Mouse (Mus musculus) hindbrain, embryonic 16.5 days (tissue): ENCODE results near the gene Mapk13. TPM values are rescaled to one million over a fixed set of nuclear protein-coding genes. Genes with fewer than 3 reads are reported as not detected.

Source experiments
- ATAC-seq: fragments of 200-750 bp; cut with Nextera tagmentation; 2 replicates; pipeline ENCODE4 v1.8.0; 2017; ENCODE audit warnings: moderate TSS enrichment, moderate library complexity
- H3K27ac ChIP-seq: fragments of 300-500 bp; sonication (generic); 2 replicates; pipeline ENCODE4 v1.5.1; 2014; ENCODE audit warnings: low read depth, mild to moderate bottlenecking, control low read depth, low read length, moderate library complexity
- H3K27me3 ChIP-seq: fragments of 300-500 bp; sonication (generic); replicated peaks from 2 replicates; pipeline ENCODE4 v1.6.1; 2014; ENCODE audit warnings: low read length; ENCODE audit not compliant: control insufficient read depth, insufficient read depth
- H3K36me3 ChIP-seq: fragments of 300-500 bp; sonication (generic); 2 replicates; pipeline ENCODE4 v1.6.1; 2014; ENCODE audit warnings: mild to moderate bottlenecking, low read length, moderate library complexity, mixed read lengths; ENCODE audit not compliant: control insufficient read depth, insufficient read depth
- H3K4me1 ChIP-seq: fragments of 300-500 bp; sonication (generic); 2 replicates; pipeline ENCODE4 v1.6.1; 2014; ENCODE audit warnings: low read depth, low read length; ENCODE audit not compliant: control insufficient read depth, insufficient read depth
- H3K4me2 ChIP-seq: fragments of 300-500 bp; sonication (generic); 2 replicates; pipeline ENCODE4 v1.6.1; 2014; ENCODE audit warnings: mild to moderate bottlenecking, low read length, control low read depth, moderate library complexity
- H3K4me3 ChIP-seq: fragments of 300-500 bp; sonication (generic); 2 replicates; pipeline ENCODE4 v1.5.1; 2014; ENCODE audit warnings: mild to moderate bottlenecking, low read length, control low read depth, moderate library complexity
- H3K9ac ChIP-seq: fragments of 300-500 bp; sonication (generic); 2 replicates; pipeline ENCODE4 v1.6.1; 2014; ENCODE audit warnings: low read depth, mild to moderate bottlenecking, control low read depth, low read length, moderate library complexity
- H3K9me3 ChIP-seq: fragments of 300-500 bp; sonication (generic); 2 replicates; pipeline ENCODE4 v1.6.1; 2014; ENCODE audit warnings: mild to moderate bottlenecking, low read length, moderate library complexity; ENCODE audit not compliant: control insufficient read depth
- WGBS: fragments of 180-500 bp; shearing (Covaris S2); extraction: QIAGEN DNeasy Blood & Tissue Kit; methylation state at CpG from one replicate; pipeline ENCODE4 v1.1.7; 2014; 5-methylcytosine and 5-hydroxymethylcytosine counted together
- polyA plus RNA-seq: library from polyadenylated mRNA; unstranded; fragments of >200 nt; fragmentation: Nextera tagmentation; extraction: Ambion mirVana; gene quantifications from 2 replicates; pipeline ENCODE4 v1.2.1, GENCODE M21; 2015

Mapk13 gene
- polyA plus RNA-seq, 1 experiment from 2014 or later = 2.0 TPM

DNA sequence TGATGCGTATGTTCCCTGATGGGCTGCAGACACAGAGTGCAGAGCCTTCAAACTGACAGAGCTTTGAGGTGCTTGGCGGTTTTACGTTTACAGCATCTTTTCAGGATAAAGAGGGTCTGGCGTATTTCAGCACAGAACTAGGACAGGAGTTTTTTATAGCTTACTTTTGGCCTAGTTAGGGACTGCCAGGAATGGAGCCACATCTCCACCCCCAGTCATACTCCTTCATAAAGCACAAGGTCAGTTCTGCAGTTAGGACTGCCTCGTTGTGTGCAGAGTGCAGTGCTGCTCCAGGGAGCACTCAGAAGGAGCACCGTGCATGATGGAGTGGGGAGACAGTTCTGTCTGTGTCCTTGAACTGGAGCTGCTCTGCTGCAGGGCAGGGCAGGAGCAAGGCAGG, 23.3 kb upstream of the Mapk13 start:
- WGBS = 91% methylated on average over 6 of the region's 6 CpGs
- no peak for ATAC-seq
- no peak overlapping the region for H3K9ac ChIP-seq
- H3K36me3 ChIP-seq = peaks cover 29% of the 10 kb centered on the region
- no peaks in the 10 kb centered on the region for H3K27me3 ChIP-seq
- no peak overlapping the region for H3K4me3 ChIP-seq
- no peaks in the 10 kb centered on the region for H3K4me1 ChIP-seq
- H3K27ac ChIP-seq = no peak overlapping the region
- H3K9me3 ChIP-seq = no peaks in the 10 kb centered on the region
- H3K4me2 ChIP-seq = no peak overlapping the region

DNA sequence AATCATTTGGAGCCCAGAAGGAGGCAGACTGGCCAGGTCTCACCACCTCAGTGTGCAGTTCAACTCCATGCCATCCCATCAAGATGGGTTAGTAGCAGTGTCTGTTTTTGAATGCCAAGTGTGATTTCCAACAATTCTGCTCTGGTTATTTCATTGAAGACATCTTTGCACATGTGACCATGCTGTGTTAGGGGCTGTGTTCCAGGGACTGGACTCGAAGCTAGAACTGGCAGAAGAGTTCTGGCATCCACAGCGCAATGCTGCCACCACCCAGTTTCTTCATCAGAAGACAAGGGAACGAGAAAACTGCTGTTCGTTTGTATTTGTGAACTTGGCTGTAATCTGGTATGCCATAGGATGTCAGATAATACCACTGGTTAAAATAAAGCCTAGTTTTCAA, 21.1 kb upstream of the Mapk13 start:
- Histone ChIP-seq H3K4me3 (no peak overlapping the region), H3K9me3 (no peaks in the 10 kb centered on the region), H3K4me1 (no peaks in the 10 kb centered on the region), H3K27ac (no peak overlapping the region), H3K36me3 (peaks cover 16% of the 10 kb centered on the region), H3K9ac (no peak overlapping the region), H3K4me2 (no peak overlapping the region), H3K27me3 (no peaks in the 10 kb centered on the region)
- 93% methylated on average over 4 of the region's 4 CpGs for WGBS
- ATAC-seq = no peak

DNA sequence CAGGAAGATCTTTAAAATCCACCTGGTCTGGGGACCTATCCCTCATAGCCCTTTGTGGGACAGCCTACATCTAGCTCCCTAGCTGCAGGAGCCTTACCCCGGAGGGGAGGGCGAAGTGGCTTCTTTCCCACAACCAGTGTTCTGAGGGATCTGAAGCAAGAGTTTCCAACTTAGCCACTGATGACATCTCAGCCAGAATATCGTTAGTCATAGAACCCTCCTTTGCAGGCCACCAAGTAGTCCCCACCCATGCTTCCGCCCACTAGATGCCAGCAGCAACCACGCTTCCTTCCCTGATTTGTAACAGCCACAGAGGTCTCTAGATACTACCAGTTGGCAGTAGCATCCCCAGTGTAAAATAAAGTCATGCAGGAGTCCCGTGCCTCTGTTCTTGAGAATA, 18.5 kb upstream of the Mapk13 start:
- Histone ChIP-seq H3K9me3 (no peaks in the 10 kb centered on the region), H3K9ac (no peak overlapping the region), H3K4me2 (no peak overlapping the region), H3K27me3 (no peaks in the 10 kb centered on the region), H3K4me1 (no peaks in the 10 kb centered on the region), H3K4me3 (no peak overlapping the region), H3K36me3 (peaks cover 5% of the 10 kb centered on the region), H3K27ac (no peak overlapping the region)
- 87% methylated on average over 6 of the region's 6 CpGs for WGBS
- ATAC-seq = no peak

DNA sequence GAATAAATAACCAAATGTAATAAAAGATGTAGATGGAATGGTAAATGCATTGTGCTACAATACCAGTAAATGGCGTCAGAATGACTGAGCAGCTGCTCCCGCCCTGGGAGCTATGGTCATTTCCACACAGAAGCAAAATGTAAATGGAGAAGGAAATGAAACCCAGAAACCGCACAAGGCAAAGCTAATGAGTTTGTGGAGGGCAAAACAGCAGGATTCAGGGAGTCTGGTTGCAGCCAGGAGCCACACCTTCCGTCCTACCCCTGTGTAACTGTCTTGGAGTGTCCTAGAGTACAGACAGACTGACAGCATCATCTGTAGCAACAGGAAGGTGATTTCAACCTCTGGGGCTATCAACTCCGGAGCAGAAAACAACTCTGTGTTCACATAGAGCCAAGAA, 12.7 kb upstream of the Mapk13 start:
- Histone ChIP-seq H3K4me2 (no peak overlapping the region), H3K4me1 (no peaks in the 10 kb centered on the region), H3K27me3 (no peaks in the 10 kb centered on the region), H3K27ac (no peak overlapping the region), H3K36me3 (no peaks in the 10 kb centered on the region), H3K9me3 (no peaks in the 10 kb centered on the region), H3K4me3 (no peak overlapping the region), H3K9ac (no peak overlapping the region)
- no peak for ATAC-seq
- WGBS = 56% methylated on average over 5 of the region's 5 CpGs

DNA sequence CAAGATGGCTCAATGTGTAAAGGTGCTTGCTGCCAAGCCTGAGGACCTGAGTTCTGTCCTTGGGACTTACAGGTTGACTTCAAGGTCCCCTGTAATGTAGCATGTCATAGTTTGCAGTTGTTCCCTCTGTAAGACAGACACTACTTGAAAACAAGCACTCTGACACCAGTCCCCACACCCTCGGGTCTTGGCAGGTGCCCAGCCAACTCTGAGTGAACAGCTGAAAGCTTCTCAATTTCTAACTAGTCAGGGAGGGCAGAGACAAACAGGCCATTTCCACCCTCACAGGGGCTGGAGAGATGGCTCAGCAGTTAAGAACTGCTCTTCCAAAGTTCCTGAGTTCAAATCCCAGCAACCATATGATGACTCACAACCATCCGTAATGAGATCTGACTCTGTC, 11.6 kb upstream of the Mapk13 start:
- ATAC-seq = no peak
- H3K4me1 ChIP-seq = no peaks in the 10 kb centered on the region
- WGBS = 91% methylated on average over 2 of the region's 2 CpGs
- H3K4me2 ChIP-seq = no peak overlapping the region
- H3K27me3 ChIP-seq = no peaks in the 10 kb centered on the region
- no peak overlapping the region for H3K27ac ChIP-seq
- no peak overlapping the region for H3K9ac ChIP-seq
- no peak overlapping the region for H3K4me3 ChIP-seq
- H3K9me3 ChIP-seq = no peaks in the 10 kb centered on the region
- no peaks in the 10 kb centered on the region for H3K36me3 ChIP-seq

DNA sequence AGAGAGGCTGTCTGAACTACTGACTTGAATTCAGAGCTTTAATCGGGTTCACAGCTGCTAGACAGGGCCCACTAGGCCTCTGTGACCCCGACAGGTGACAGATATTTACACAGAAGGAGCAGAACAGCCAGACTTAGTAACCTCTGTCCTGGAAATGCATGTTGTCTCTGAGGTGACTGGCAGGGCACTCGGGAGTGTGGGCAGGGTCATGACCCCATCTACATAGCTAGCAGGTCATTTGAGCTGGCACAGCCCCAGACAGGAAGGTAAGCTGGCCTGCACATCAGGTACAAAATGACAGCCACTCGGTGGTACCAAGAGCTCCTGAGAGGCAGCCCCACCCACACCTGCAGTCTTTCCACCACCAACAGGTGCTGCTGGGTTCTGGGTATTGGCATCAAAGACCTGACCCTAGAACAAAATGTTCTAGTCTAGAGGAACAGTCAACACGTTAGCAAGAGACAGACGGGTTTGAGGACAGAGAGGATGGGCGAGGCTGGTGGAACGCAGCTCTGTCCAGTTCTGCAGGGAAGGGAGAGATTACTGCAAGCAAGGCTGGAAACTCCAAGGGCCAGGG, 8.3 kb upstream of the Mapk13 start:
- Histone ChIP-seq H3K4me3 (no peak overlapping the region), H3K27ac (no peak overlapping the region), H3K36me3 (no peaks in the 10 kb centered on the region), H3K9me3 (no peaks in the 10 kb centered on the region), H3K27me3 (no peaks in the 10 kb centered on the region), H3K9ac (no peak overlapping the region), H3K4me1 (no peaks in the 10 kb centered on the region), H3K4me2 (no peak overlapping the region)
- no peak for ATAC-seq
- WGBS = 78% methylated on average over 8 of the region's 8 CpGs

DNA sequence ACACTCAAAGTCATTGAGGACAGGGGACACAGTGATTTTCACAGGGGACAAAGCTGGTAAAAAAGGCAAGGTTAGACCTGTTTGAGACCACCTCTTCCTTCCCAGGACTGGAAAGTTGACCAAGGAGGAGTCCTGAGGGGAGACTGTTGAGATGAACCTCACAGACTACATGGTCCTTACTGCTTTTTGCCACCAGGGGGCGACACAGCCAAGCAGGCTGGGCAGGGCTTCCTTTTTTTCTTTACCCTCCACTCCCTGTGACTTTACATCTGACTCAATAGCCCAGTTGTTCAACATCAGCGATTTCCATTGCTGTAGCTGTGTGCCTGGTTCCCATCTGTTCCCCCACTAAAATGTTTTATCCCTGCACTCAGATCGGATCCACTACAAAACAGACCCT, 7.2 kb upstream of the Mapk13 start:
- Histone ChIP-seq H3K4me2 (no peak overlapping the region), H3K27ac (no peak overlapping the region), H3K27me3 (no peaks in the 10 kb centered on the region), H3K4me3 (no peak overlapping the region), H3K36me3 (no peaks in the 10 kb centered on the region), H3K4me1 (no peaks in the 10 kb centered on the region), H3K9me3 (no peaks in the 10 kb centered on the region), H3K9ac (no peak overlapping the region)
- no peak for ATAC-seq
- 14% methylated on average over 3 of the region's 3 CpGs for WGBS

DNA sequence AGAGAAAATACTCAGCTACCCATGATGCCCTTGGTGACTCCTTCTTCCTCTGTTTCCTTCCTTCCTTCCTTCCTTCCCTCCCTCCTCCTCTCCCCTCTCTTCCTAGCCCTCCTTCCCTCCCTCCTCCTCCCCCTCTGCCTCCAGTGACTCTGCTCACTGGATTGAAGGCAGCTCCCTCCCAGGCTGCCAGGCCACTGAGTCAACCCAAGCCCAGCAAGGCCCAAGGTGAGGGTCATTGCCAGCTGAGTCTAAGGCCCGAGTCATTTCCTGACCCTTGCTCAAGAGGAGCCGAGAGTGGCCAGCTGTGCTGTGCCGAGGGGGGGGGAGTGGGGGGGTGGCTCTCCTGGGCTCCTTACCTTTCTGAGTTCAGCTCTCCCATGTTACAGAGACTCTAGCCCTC, 2.9 kb upstream of the Mapk13 start:
- no peak overlapping the region for H3K27ac ChIP-seq
- 69% methylated on average over 3 of the region's 3 CpGs for WGBS
- no peaks in the 10 kb centered on the region for H3K36me3 ChIP-seq
- no peak for ATAC-seq
- H3K4me1 ChIP-seq = peaks cover 13% of the 10 kb centered on the region
- H3K4me2 ChIP-seq = no peak overlapping the region
- no peak overlapping the region for H3K4me3 ChIP-seq
- H3K9ac ChIP-seq = no peak overlapping the region
- no peaks in the 10 kb centered on the region for H3K9me3 ChIP-seq
- peaks cover 20% of the 10 kb centered on the region for H3K27me3 ChIP-seq

DNA sequence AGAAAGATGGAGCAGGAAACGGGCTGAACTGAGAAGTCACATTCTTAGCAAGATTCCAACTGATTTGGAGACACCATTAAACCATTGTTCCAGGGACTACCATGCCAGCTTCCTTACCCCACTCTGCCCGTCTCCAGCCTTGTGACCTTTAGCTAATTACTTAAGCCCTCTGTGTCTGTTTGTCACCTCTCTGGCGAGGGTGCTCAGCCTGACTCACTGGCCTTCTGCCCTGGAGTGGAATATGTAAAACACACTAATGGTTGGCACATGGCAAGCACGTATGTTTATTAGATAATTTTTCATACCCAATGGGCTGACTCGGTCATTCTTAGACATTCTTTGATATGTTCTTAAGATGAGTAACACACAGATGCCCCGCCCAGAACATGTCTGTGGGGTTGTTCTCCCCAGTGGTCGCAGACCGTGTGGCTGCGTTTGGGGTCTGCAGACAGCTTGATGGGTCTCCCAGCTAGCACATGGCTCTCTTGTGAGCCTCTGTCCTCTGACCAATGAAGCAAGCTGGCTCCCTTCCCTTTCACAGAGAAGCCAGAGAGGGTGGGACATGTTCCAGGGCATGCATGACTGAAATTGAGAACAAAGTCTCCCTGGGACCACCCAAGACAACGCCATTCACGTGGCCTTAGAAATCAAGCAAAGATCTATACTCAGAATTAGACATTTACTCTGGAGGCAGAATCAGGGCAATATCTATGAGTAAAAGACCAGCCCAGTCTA, 2.1 kb upstream of the Mapk13 start:
- 70% methylated on average over 11 of the region's 11 CpGs for WGBS
- no peak overlapping the region for H3K9ac ChIP-seq

More for the DNA sequence above, 2.1 kb upstream of the Mapk13 start:
- H3K4me1 ChIP-seq = peaks cover 13% of the 10 kb centered on the region
- H3K36me3 ChIP-seq = no peaks in the 10 kb centered on the region
- H3K4me3 ChIP-seq = no peak overlapping the region
- H3K27ac ChIP-seq = no peak overlapping the region
- no peak overlapping the region for H3K4me2 ChIP-seq
- no peaks in the 10 kb centered on the region for H3K9me3 ChIP-seq
- H3K27me3 ChIP-seq = peaks cover 21% of the 10 kb centered on the region
- no peak for ATAC-seq
